Mouse (Mus musculus) frontal cortex, adult (tissue): ENCODE measurements around the gene Proser3.
"Not testable (repeated sequence)": the region's sequence is repeated elsewhere in the genome, so short reads cannot be mapped to it uniquely, and the experiment has no call there.

Experiments used
- ATAC-seq: cut with Nextera tagmentation; 2 replicates; pipeline ENCODE4 v1.9.2; 2017; ENCODE audit warnings: mild to moderate bottlenecking, moderate library complexity, mixed read lengths; ENCODE audit not compliant: low TSS enrichment

The Proser3 gene

DNA sequence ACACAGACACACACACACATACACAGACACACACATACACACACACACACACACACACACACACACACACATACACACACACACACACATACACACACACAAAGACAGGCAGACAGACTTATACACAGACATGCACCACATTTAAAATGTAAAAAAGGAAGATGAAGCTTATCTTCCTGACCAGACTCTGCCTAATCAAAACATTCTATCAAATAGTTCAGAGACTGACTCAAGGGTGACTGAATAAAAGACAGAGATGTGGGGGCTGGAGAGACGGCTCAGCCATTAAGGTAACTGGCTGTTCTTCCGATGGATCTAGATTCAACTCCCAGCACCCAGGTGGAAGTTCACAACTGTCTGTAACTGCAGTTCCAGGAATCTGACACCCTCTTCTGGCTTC, 7.8 kb downstream of the Proser3 start:
- ATAC-seq, result no peak

- ATAC-seq, result no peak
Observed at GRCm38 (mm10) chr7:30540572-30540971, 11.5 kb downstream of the Proser3 start.

DNA sequence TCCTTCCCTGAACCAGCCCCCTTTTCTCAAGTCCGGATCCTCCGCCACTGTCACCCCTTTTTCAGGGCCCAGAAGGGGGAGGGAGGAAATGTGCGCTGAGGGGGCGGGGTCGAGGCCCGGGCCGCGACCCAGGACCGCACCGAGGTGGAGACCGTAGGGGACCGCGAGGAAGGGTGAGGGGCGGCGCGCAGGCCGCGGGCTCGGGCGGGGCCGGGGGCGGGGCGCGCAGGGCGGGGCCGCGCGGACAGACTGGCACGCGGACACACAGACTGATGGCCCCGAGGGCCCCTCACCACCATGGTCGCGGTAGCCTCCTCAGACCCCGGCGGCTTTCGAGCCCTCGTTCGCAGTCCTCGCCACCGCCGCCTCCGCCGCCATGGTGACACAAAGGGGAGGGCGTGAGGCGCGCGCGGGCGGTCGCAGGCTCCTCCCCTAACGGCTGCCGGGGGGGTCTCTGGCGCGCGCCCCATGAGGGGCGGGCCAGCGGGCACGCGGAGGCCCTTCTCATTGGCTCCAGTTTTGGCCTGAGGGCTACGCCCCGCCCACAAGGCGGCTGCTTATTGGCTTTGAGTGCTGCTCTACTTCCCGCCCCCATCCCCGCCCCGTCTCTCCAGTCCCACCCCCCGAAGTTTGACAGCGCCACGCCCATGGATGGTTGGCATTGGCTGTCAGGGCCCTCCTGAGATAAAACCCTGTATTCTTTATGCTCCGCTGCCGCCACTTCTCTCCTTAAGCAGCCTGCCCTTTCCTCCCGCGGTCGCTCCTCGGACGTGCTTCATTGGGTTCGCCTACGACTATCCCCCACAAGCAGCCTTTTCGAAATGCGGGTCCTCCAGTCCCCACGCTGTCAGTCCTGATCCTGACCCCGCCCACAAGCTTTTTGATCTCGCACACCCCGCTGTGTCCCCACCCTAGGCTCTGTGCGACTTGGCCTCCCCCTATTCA, 17.2 kb downstream of the Proser3 start, which contains the start of gene Arhgap33:
TSS of gene Arhgap33 (minus strand) at position 428 of the 945 bp plus-strand sequence.
- ATAC-seq, result peak; percentile 68

- 0 out of 2 replicates have a peak, but pooled peaks have one; percentile 11 for ATAC-seq
Observed at GRCm38 (mm10) chr7:30533941-30534632, 18.0 kb downstream of the Proser3 start.

- no peak for ATAC-seq
Observed at GRCm38 (mm10) chr7:30532931-30533330, 19.2 kb downstream of the Proser3 start.

DNA sequence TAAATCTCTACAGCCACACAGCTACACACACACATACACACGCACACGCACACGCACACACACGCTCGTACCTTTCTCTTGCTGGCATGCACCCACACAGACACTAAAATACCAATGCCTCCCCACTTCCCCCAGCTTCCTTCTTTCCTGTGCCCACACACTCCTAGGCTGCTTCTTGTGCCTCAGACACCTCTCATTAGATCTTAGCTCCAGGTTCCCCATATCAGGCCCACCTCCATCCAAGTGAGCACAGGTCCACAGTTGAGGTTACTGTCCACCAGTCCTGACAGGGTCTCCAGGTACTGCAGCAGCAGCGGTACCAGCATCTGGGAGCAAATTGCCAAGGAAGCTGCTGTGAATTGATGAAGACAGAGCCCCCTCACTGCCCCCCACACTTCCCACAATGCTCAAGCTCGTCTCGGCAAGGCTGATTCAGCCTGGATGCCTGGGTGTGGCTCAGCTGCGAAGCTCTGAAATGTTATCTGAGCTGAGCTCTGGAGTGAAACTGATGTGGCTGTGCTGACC, 20.7 kb downstream of the Proser3 start:
- ATAC-seq, result peak; percentile 27; the same call in 1 of the 2 replicates

GRCm38 (mm10) chr7:30526981-30527380, 25.1 kb downstream of the Proser3 start:
- no peak for ATAC-seq

DNA sequence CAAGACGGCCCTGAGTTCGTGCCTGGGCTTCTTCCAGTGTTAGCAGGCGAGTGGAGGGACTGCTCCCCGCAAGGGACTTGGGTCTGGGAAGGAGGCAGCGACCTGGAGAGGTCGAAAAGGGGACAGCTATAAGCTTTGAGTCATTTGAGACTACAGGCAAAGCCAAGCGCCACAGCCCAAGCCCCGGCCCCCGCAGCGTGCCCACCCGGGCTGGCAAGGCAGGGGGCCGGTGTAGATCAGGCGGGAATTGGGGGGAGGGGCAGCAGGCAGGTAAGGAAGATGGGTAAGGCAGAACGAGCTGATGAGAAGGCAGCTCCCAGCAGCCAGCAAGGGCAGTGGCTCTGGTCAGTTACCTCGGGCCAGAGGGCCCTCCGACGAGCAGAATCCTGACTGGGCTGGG, 25.7 kb downstream of the Proser3 start:
- ATAC-seq, result no peak

DNA sequence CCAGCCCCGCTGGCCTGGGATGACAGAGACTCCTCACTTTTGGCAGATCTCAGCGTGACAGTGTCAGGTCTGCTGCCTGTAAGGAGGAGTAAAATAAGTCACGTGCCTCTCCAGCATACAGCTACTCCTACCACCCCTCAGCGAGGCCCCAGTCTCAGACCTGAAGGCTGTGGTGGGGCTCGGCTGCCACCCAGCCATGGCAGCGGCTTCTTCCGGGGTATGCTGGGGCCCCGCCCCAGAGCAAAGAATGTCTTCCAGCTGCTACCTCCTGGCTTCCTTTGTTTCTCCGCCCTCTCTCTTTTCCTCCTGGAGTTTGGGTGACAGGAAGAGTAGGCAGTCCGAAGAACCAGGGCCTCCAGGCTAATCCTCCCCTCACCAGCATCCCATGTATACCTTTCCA, 26.1 kb downstream of the Proser3 start:
- ATAC-seq, result no peak

- no peak for ATAC-seq
Observed at GRCm38 (mm10) chr7:30524487-30524886, 27.6 kb downstream of the Proser3 start.

- no peak for ATAC-seq
Observed at GRCm38 (mm10) chr7:30522871-30523270, 29.2 kb downstream of the Proser3 start.

DNA sequence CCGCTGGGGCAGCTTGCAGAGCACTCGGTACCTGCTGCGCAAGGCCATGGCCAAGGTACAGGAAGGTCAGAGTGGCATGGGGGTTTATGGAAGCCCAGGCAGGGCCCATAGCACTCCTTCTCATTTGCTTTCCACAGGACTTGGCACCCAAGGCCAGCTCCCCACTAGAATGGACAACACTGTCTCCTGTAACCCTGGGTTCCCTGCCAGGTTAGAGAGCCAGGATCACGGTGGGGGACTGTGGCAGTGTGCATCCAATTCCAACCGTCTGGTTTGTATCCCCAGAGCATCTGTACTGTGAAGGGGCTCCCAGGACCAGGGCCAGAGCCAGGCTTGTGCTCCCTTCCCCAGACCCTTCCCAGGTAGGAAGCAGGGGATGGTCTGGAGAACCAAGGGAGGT, 31.2 kb downstream of the Proser3 start:
- ATAC-seq, result no peak

GRCm38 (mm10) chr7:30520396-30520795, 31.7 kb downstream of the Proser3 start:
- ATAC-seq, result no peak

- ATAC-seq, result no peak
Observed at GRCm38 (mm10) chr7:30518325-30518724, 33.8 kb downstream of the Proser3 start.

- no peak for ATAC-seq
Observed at GRCm38 (mm10) chr7:30515003-30515760, 36.9 kb downstream of the Proser3 start.

- ATAC-seq, result no peak
Observed at GRCm38 (mm10) chr7:30508061-30508460, 44.0 kb downstream of the Proser3 start.

- ATAC-seq, result not testable (repeated sequence)
Observed at GRCm38 (mm10) chr7:30501159-30501558, 50.9 kb downstream of the Proser3 start.

DNA sequence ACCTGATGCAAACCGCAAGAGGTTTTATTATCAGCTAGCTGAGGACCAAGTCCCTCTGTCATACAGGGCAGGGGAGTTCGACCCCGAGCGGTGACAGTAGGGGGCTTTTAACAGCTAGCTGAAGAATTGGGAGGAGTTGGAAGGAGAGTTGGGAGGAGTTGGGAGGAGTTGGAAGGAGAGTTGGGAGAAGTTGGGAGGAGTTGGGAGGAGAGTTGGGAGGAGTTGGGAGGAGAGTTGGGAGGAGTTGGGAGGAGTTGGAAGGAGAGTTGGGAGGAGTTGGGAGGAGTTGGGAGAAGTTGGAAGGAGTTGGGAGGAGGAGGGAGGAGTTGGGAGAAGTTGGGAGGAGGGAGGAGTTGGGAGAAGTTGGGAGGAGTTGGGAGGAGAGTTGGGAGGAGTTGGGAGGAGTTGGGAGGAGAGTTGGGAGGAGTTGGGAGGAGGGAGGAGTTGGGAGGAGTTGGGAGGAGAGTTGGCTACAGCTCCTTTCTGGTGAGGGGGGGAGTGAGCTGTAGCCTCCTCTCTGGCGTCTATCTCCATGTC, 56.5 kb downstream of the Proser3 start:
- ATAC-seq, result not testable (repeated sequence)

DNA sequence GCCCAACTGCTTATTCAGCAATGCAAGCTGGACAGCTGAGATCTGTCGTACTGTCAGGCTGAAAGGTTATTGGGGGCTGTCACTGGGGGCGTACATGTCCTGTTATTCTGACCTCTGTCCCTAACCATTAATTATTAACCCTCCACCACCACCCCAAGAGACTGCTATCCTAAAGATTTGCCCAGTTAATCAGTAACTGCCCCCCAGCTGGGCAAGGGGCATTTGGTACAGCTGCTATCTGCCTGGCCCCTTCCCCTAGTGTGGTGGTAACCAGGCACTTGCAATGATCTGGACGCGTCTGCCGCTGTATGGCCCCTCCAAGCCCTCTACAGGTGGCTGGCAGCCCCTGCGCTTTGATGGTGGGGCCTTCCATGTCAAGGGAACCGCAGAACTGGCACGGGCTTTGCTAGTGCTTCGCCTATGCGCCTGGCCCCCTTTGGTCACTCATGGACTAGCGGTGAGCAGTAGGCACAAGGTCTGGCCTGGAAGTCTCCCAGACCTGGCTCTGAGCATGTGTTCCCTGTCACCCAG, 58.6 kb downstream of the Proser3 start, which contains the start of gene Prodh2:
TSS of gene Prodh2 (plus strand) at position 222 of the 531 bp plus-strand sequence.
- ATAC-seq, result no peak

DNA sequence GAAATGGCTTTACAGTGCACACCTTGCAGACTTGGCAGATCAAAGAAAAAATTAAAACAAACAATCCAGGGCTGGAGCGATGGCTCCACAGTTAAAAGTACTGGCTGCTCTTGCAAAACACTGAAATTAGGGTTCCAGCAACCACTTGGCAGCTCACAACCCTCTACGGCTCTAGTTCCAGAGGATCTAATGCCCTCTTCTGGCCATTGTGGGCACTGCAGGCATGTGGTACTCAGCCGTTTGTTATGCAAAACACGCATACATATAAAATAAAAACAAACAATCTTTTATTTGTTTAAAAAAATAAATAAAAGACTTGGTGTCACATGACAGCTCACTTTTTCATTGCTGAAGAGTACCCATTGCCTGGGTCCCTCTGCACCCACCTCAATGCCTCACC, 59.3 kb downstream of the Proser3 start:
- no peak for ATAC-seq

- no peak for ATAC-seq
Observed at GRCm38 (mm10) chr7:30490957-30491307, 61.2 kb downstream of the Proser3 start.
